Mouse (Mus musculus) testis, adult 2 months (tissue): ENCODE measurements around the gene Slc35e2.

Source experiments
- CTCF ChIP-seq: fragments of 200-500 bp; IDR thresholded peaks from 2 replicates; pipeline ENCODE4 v1.5.1; 2012; ENCODE audit warnings: low read depth, mild to moderate bottlenecking, inconsistent platforms, low read length, moderate library complexity; ENCODE audit not compliant: control insufficient read depth, insufficient read depth, insufficient replicate concordance
- POLR2A ChIP-seq: fragments of 200-500 bp; IDR thresholded peaks from 2 replicates; pipeline ENCODE4 v1.6.1; 2012; ENCODE audit warnings: low read depth, mild to moderate bottlenecking, inconsistent platforms, low read length, moderate library complexity; ENCODE audit not compliant: control insufficient read depth

- TF ChIP-seq CTCF (no peak), POLR2A (no peak)
These were observed 25.7 kb upstream of the Slc35e2 start for GRCm38 (mm10) chr4:155575521-155575920.
